In genomic region chr10:108430553-108430952, GRCm38 (mm10) we compare ENCODE assay signal across 13 mouse cellular contexts.
"Had no signal": no experiment of that assay in that cellular context is flagged by ENCODE, and none has a peak within 500 bp of the region (broad histone marks: within the 10 kb centered on the region; RNA-seq: fewer than 3 reads in every experiment).

No protein-coding gene starts in this region.

- DNase-seq: lung, adult 18-20 months; lung, embryonic 14.5 days; lung, postnatal 10 days; lung, postnatal 4 days; midbrain, embryonic 14.5 days; retina, postnatal 1 day; right cerebral cortex, adult 18-20 months; right cerebral cortex, postnatal 25 days; right cerebral cortex, postnatal 4 days; spleen, adult 18-20 months; thymus, adult 18-20 months; thymus, postnatal 14 days; thymus, postnatal 36 days had no signal
